Mouse (Mus musculus) E14TG2a.4 (cell line): Measurements from ENCODE around the gene Col6a2.

Experiments
- H3K27me3 ChIP-seq: 2 replicates; pipeline ENCODE4 v1.6.1; 2014; ENCODE audit warnings: low read length, control low read depth; ENCODE audit not compliant: insufficient read depth
- H3K36me3 ChIP-seq: 2 replicates; pipeline ENCODE4 v1.6.1; 2014; ENCODE audit warnings: low read length, control low read depth; ENCODE audit not compliant: insufficient read depth
- H3K4me1 ChIP-seq: replicated peaks from 2 replicates; pipeline ENCODE4 v1.6.1; 2014; ENCODE audit warnings: low read depth, low read length, control low read depth
- H3K4me3 ChIP-seq: replicated peaks from 2 replicates; pipeline ENCODE4 v1.5.1; 2014; ENCODE audit warnings: mild to moderate bottlenecking, low read length
- H3K9me3 ChIP-seq: 2 replicates; pipeline ENCODE4 v1.6.1; 2014; ENCODE audit warnings: low read length, control low read depth
- CTCF ChIP-seq: conservative IDR thresholded peaks from 2 replicates; pipeline ENCODE4 v1.5.1; 2014; ENCODE audit warnings: low read length
- NANOG ChIP-seq: IDR thresholded peaks from 2 replicates; pipeline ENCODE4 v1.6.1; 2014; ENCODE audit warnings: borderline replicate concordance, low read length, mixed read lengths
- POU5F1 ChIP-seq: IDR thresholded peaks from 2 replicates; pipeline ENCODE4 v1.6.1; 2014; ENCODE audit warnings: low read length, borderline replicate concordance

The Col6a2 gene

DNA sequence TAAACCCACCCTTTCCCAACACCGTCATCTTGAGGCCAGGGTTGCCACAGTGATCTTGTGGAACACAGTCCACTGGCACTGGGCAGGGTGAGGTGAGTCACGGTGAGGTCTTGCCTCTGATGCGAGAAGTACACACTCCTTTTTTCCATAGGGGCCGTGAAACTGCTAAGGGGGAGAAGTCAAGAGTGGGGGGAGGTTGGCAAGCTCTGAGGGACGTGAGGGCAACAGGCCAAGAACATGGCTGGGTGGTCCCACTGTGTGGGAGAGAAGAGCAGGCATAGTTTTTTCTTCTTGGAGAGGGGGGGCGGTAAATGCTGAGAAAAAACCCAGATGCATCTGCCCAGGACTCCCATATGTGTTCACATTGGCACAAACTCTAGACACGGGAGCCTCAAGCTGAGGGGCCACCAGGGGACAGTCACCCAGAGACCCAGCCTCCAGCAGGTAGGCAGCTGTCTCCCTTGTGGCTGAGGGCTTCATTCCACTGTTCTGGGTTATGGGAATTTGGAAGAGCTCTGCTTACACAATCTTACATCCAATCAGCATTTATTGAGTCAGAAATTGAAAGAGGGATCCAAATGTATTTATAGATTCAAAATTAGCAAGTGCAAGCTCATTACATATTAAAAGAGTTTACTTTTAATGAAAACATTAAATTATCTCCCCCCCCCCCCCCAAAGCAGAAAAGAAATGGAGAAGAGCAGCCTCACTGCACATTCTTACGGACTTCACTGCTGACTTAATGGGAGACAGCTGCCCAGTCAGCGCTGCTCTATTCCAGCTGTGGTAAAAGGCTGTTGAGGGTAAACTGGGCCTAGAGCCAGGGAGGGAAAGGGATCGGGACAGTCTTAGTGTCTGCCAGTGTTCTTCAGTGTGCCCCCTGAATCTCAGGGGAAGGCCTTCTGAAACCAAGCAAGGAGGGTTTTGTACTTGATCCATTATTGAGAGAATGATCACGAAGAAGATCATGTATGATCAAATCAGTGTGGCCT, 30.2 kb upstream of the Col6a2 start:
- H3K4me3 ChIP-seq: no peak overlapping the region
- H3K4me1 ChIP-seq: no peaks in the 10 kb centered on the region
- TF ChIP-seq CTCF: no peak
- no peak for TF ChIP-seq NANOG
- no peak for TF ChIP-seq POU5F1
- H3K36me3 ChIP-seq: no peaks in the 10 kb centered on the region
- no peaks in the 10 kb centered on the region for H3K9me3 ChIP-seq
- no peaks in the 10 kb centered on the region for H3K27me3 ChIP-seq

DNA sequence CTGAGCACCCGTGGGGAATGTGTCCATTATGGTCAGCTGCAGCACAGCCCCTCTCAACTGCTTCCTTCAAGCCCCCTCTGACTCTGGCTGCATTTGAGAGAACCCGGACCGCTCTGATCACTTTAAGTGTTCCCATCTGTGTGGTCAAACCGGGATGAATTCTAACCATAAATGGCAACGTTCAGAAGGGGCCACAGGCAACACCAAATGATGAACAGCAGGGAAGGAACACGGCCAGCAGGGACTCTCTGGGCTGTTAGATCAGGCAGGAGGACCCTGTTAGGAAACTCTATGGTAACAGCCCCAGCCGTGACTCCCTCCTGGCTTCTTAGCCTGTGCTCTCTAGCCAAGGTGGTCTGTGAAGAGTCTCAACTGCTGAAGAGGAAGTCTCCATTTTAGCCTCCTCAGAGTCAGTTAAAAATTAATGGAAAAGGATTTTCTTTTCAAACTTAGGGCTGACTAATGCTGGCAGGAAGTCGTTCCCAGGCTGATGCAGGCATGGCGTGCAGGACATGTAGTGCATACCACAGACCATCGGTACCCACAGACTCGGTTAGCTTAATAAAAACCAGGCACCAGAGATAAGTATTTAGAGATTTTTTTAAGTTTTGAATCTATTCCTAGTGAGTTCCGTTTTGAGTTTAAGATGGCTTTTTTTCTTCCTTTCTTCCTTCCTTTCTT, 27.4 kb upstream of the Col6a2 start:
- TF ChIP-seq CTCF (no peak), POU5F1 (no peak), NANOG (no peak)
- Histone ChIP-seq H3K4me1 (no peaks in the 10 kb centered on the region), H3K36me3 (no peaks in the 10 kb centered on the region), H3K27me3 (no peaks in the 10 kb centered on the region), H3K4me3 (no peak overlapping the region), H3K9me3 (no peaks in the 10 kb centered on the region)

DNA sequence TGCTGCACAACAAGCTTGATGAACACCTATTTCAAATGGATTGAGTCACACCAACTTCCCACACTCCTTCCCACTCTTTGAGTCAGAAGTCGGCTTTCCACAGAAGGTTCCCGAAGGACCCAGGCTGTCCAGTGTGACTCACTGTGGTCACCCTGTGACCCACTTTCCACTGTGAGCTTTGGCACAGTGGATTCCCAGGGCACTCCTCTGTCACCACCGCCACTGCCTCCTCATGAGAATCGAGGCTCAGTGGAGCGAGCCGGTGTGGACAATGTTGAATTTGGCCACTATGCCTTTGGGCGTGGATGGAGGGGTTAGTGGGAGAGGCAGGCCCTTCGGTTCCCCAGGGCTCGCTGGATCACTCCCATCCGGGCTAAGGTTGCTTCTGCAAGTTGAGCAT, 25.3 kb upstream of the Col6a2 start:
- Histone ChIP-seq H3K4me1 (no peaks in the 10 kb centered on the region), H3K36me3 (no peaks in the 10 kb centered on the region), H3K4me3 (no peak overlapping the region), H3K9me3 (no peaks in the 10 kb centered on the region), H3K27me3 (no peaks in the 10 kb centered on the region)
- no peak for TF ChIP-seq CTCF
- TF ChIP-seq NANOG: no peak
- no peak for TF ChIP-seq POU5F1

DNA sequence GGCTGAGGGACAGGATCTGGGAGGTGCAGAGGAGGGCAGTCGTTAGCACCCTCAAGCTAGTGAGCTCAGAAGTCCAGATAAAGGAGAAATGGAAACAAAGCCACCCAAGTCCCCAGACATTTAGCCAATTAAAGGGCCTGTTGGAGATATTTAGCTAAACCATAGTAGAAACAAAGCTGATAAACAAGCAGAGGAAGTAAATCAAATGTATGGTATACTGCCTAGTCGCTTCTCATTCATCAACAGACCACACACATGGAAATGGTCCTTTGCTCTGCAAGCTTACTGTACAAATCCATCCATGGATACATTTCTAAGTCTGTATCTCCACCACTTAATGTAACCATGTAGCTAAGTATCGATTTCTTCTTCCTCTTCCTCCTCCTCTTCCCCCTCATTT, 24.0 kb upstream of the Col6a2 start:
- no peaks in the 10 kb centered on the region for H3K4me1 ChIP-seq
- no peaks in the 10 kb centered on the region for H3K27me3 ChIP-seq
- H3K36me3 ChIP-seq: no peaks in the 10 kb centered on the region
- TF ChIP-seq POU5F1 (no peak), NANOG (no peak), CTCF (no peak)
- no peak overlapping the region for H3K4me3 ChIP-seq
- no peaks in the 10 kb centered on the region for H3K9me3 ChIP-seq

DNA sequence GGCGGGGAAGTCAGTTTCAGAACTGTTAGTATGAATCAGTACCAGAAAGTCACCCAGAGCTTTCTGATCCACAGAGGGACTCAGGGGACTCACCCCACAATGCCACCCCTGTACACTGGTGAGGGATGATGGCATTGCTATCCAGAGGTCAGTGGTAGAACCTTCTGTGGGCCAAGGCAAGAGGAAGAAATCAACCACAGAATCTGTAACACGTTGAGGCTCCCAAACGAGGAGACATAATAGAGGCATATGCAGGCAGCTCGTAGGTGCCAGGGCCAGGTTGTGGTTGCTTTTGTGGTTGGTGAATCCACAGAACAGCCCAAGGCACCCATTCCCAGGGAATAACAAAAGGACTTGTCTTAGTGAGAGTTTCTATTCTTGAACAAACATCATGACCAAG, 22.3 kb upstream of the Col6a2 start:
- no peak for TF ChIP-seq CTCF
- no peak for TF ChIP-seq NANOG
- TF ChIP-seq POU5F1: no peak
- Histone ChIP-seq H3K4me3 (no peak overlapping the region), H3K9me3 (no peaks in the 10 kb centered on the region), H3K4me1 (no peaks in the 10 kb centered on the region), H3K36me3 (no peaks in the 10 kb centered on the region), H3K27me3 (no peaks in the 10 kb centered on the region)

DNA sequence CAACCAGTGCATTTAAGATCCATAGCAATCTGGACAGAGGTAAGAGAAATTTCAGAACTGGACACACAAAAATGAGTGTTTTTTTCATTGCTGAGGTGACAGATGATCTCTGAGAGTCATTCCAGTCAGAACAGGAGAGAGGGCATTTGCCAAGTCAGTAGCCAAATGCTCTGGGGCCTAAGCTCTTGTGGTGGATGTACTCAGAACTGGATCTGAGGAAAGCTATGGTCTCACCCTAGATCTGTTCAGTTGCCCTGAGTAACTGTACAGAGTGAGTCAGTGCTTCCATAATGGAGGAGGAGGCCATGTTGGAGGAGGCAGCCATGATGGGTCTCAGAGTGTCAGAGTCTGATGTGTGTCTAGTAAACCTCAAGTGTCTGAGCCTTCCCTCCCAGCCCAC, 21.6 kb upstream of the Col6a2 start:
- TF ChIP-seq NANOG (no peak), CTCF (no peak), POU5F1 (no peak)
- Histone ChIP-seq H3K27me3 (no peaks in the 10 kb centered on the region), H3K4me3 (no peak overlapping the region), H3K36me3 (no peaks in the 10 kb centered on the region), H3K4me1 (no peaks in the 10 kb centered on the region), H3K9me3 (no peaks in the 10 kb centered on the region)

DNA sequence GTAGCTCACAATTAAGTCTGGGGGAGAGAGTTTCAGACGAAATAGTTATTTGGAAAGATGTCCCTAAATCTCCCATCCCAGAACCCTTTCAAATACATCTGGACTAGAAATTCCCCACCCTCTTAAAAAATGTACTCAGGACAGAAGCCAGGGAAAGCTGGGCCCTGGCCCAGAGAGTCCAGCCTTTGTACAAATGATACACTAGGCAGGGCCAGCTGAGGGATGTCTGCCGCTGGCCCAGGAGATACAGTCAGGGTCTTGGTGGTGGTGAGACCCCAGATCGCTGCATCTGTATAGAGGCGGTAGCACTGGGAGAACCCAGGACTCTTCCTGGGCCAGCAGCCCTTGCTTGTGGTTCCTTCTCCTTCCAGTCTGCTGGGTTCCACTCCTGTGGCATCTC, 20.6 kb upstream of the Col6a2 start:
- Histone ChIP-seq H3K9me3 (no peaks in the 10 kb centered on the region), H3K36me3 (no peaks in the 10 kb centered on the region), H3K4me1 (no peaks in the 10 kb centered on the region), H3K27me3 (no peaks in the 10 kb centered on the region), H3K4me3 (no peak overlapping the region)
- no peak for TF ChIP-seq POU5F1
- no peak for TF ChIP-seq NANOG
- TF ChIP-seq CTCF: no peak

DNA sequence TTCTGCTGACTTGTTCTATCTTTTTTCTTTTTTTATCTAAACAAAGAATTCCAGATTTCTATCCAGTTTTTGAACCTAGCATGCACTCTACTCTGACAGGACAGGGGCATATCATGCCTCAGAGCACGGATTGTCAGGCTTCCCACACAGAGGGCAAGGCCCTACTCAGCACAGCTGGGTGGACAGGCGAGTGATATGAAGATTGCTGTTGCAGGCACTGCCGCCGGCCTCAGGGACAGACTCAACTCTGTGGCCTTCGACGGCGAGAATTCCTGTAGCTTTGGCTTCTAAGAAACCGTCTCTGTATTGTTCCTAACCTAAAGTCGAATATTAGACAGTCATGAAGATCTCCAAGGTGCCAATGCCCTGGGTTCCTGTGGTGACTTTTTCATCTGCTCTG, 20.0 kb upstream of the Col6a2 start:
- no peaks in the 10 kb centered on the region for H3K4me1 ChIP-seq
- no peaks in the 10 kb centered on the region for H3K27me3 ChIP-seq
- H3K36me3 ChIP-seq: no peaks in the 10 kb centered on the region
- no peaks in the 10 kb centered on the region for H3K9me3 ChIP-seq
- no peak for TF ChIP-seq CTCF
- no peak for TF ChIP-seq NANOG
- no peak for TF ChIP-seq POU5F1
- H3K4me3 ChIP-seq: no peak overlapping the region

DNA sequence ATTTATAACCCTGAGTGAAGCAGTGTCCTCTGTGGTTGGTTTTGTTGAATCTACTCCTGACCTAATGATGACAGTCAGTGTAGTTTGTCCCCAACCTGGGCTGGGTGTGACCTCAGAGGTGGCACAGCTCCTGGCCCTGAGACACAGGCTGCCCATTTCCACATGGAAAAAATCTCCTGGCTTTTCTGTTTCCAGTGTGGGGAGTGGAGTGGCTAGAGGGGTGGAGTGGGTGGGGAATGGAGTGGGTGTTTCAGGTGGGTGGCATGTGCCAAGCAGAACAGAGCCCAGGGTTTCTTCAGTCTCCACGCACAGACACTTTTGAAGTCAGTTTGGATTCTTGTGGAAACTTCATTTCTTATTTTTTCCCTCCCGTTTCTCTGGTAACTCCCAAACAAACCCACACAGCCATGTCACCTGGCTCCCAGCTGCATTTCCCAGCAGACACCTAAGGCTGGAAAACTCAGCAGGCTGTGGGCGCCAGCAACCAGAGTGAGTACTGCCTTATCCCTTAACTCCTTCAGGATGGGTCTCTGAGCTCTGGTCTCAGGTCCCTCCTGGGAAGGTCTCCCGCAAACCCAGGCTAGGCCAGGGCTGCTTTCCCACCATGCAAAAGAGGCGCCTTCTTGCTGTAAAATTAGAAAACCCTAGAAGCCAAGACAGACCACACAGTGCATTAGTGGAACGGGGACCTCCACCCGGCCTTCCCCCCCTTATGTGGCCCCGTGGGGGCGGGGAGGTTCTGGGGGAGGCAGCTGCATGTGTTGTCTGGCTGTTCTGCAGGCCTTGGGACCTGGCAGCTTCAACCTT, 19.4 kb upstream of the Col6a2 start:
- Histone ChIP-seq H3K4me1 (no peaks in the 10 kb centered on the region), H3K4me3 (no peak overlapping the region), H3K9me3 (no peaks in the 10 kb centered on the region), H3K27me3 (no peaks in the 10 kb centered on the region), H3K36me3 (no peaks in the 10 kb centered on the region)
- no peak for TF ChIP-seq POU5F1
- TF ChIP-seq NANOG: no peak
- TF ChIP-seq CTCF: no peak
